Mouse (Mus musculus): ENCODE results near the gene Olfr985.

GRCm38 (mm10) chr9:40114106-40114505 is 15.9 kb downstream of the Olfr985 start, which contains the start of gene Olfr984:
- TF ChIP-seq POLR2A (IDR thresholded peaks at IDR 0.05; ENCODE audit: borderline replicate concordance, low read depth, low read length): no peak
- TF ChIP-seq CTCF (IDR thresholded peaks at IDR 0.05; ENCODE audit: low read depth, low read length): no peak

Measured in bone marrow macrophage, adult 2 months (primary cell).